13 mouse cellular contexts compared by ENCODE assay signal in the genomic region with DNA sequence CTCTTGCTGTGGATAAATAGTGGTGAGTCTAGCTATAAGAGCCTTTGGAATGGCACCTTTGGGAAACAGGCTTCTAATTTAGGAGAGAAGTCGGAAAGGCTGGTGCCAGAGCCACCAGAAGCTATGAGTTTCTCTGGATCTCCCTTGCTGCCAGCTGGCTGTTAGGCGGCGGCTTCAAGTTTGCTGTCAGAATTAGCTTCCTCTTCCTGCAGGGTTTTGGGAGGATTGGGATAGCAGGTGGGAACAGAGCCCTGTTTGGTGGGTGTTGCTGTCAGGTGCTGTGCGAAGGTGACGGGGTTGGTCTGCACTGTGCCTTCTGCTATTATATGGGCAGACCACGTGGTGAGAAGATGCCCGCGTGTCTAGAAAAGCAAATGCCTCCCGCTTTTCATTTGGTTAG. TPM values are rescaled to one million over a fixed set of nuclear protein-coding genes. Genes with fewer than 3 reads are reported as not detected.
DNase-seq lines count a peak whose midpoint lies in the region; ATAC-seq and TF ChIP-seq lines count a peak whose summit lies in the region.
"Had no signal": no experiment of that assay in that cellular context is flagged by ENCODE, and none has a peak within 500 bp of the region (broad histone marks: within the 10 kb centered on the region; RNA-seq: fewer than 3 reads in every experiment).

No protein-coding gene starts in this region.

- no peak overlapping the region for H3K9ac ChIP-seq in intestine, embryonic 15.5 days
- H3K9ac ChIP-seq: hindbrain, embryonic 12.5 days; lung, embryonic 14.5 days; midbrain, embryonic 13.5 days had no signal

- H3K27me3 ChIP-seq in intestine, embryonic 15.5 days (replicated peaks), result no peaks in the 10 kb centered on the region
- H3K27me3 ChIP-seq: hindbrain, embryonic 12.5 days; midbrain, embryonic 13.5 days had no signal

- H3K36me3 ChIP-seq in intestine, embryonic 15.5 days, result no peaks in the 10 kb centered on the region
- H3K36me3 ChIP-seq: hindbrain, embryonic 12.5 days; midbrain, embryonic 13.5 days had no signal

- no peaks in the 10 kb centered on the region for H3K9me3 ChIP-seq in intestine, embryonic 15.5 days
- H3K9me3 ChIP-seq: hindbrain, embryonic 12.5 days; midbrain, embryonic 13.5 days had no signal

- H3K4me2 ChIP-seq in intestine, embryonic 15.5 days (replicated peaks), result no peak overlapping the region
- H3K4me2 ChIP-seq: hindbrain, embryonic 12.5 days; lung, embryonic 14.5 days; midbrain, embryonic 13.5 days had no signal

- no peak for ATAC-seq in intestine, embryonic 15.5 days
- ATAC-seq: midbrain, embryonic 13.5 days had no signal

- TF ChIP-seq CTCF in gastrocnemius, adult 2 months (IDR thresholded peaks at IDR 0.05), result no peak

- H3K27ac ChIP-seq in gastrocnemius, adult 2 months, result no peak overlapping the region
- peak overlapping the region; percentile 28; the same call in 1 of the 2 replicates for H3K27ac ChIP-seq in intestine, embryonic 15.5 days
- H3K27ac ChIP-seq: hindbrain, embryonic 12.5 days; midbrain, embryonic 13.5 days had no signal

- peak; percentile 36 for DNase-seq in gastrocnemius, adult 2 months
- DNase-seq in gastrocnemius, adult 18-20 months (ENCODE audit: low spot score), result no peak
- DNase-seq in left cerebral cortex, postnatal 14 days (ENCODE audit: low spot score in 2 of 2), result peak; percentile 19 to 43
- peak; percentile 21 for DNase-seq in right cerebral cortex, postnatal 4 days
- no peak for DNase-seq in cerebellum, adult 18-20 months
- DNase-seq in kidney, adult 18-20 months, result no peak
- DNase-seq: cerebellum, adult 9-11 months; lung, embryonic 14.5 days; thymus, postnatal 4 days had no signal

- WGBS in intestine, embryonic 15.5 days, result 78% methylated on average over 9 of the region's 9 CpGs

- peaks cover 18% of the 10 kb centered on the region for H3K4me1 ChIP-seq in intestine, embryonic 15.5 days (replicated peaks)
- H3K4me1 ChIP-seq: hindbrain, embryonic 12.5 days; midbrain, embryonic 13.5 days had no signal

- intact Hi-C loops in gastrocnemius, adult 2 months (cut with DNase I), result loop anchor here (5.0 kb wide), 1 partner anchor 34 kb away; no protein-coding TSS in a partner anchor
- intact Hi-C loops in left cerebral cortex, postnatal 14 days (cut with DNase I), result loop anchor here (5.0 kb wide), 1 partner anchor 119 kb away; no protein-coding TSS in a partner anchor

- no peak overlapping the region for H3K4me3 ChIP-seq in gastrocnemius, adult 2 months
- no peak overlapping the region for H3K4me3 ChIP-seq in intestine, embryonic 15.5 days (replicated peaks)
- H3K4me3 ChIP-seq: hindbrain, embryonic 12.5 days; midbrain, embryonic 13.5 days; myocyte had no signal

RNA-seq across cellular contexts. Expression of a gene that starts 7.0 kb away (rescaled TPM):
- total RNA-seq in gastrocnemius, adult 2 months (2021), result 10 to 100 TPM; 28.0 to 28.9 TPM
- 10 to 100 TPM; 31.1 to 31.6 TPM for total RNA-seq in gastrocnemius, adult 18-20 months (2021)
- 144 and 147 TPM in 2 replicates for polyA plus RNA-seq in intestine, embryonic 15.5 days (2015; fragmentation: Nextera tagmentation; extraction: Ambion mirVana)
- 10 to 100 TPM; 76.0 to 84.7 TPM for total RNA-seq in left cerebral cortex, postnatal 14 days (2021)

Comparison
In these comparisons a context has a peak if more than half of its experiments do, and no peak if none do; other contexts are left out.
1. DNase-seq: peak in gastrocnemius, adult 2 months (single experiment), left cerebral cortex, postnatal 14 days (2 of 2) and right cerebral cortex, postnatal 4 days (single experiment); none in gastrocnemius, adult 18-20 months (single experiment), cerebellum, adult 18-20 months (0 of 2) and kidney, adult 18-20 months (single experiment).